Mouse (Mus musculus) large intestine, adult 2 months (tissue): ENCODE results near the gene Rwdd1. TPM values are rescaled to one million over a fixed set of nuclear protein-coding genes. Genes with fewer than 3 reads are reported as not detected.
"Not testable (repeated sequence)": the region's sequence is repeated elsewhere in the genome, so short reads cannot be mapped to it uniquely, and the experiment has no call there.

Experiments
- DNase-seq: peaks from one replicate; pipeline ENCODE4 v3.0.0-alpha.2; 2012; ENCODE audit warnings: low read depth, low spot score
- WGBS: fragments of 180-500 bp; shearing (Covaris S2); methylation state at CpG from one replicate; pipeline ENCODE4 v1.1.7; 2018; 5-methylcytosine and 5-hydroxymethylcytosine counted together
- polyA plus RNA-seq: library from polyadenylated mRNA; depleted of rRNA; stranded (reverse); fragments of >200 nt; gene quantifications from 2 replicates; pipeline ENCODE4 v1.2.3, GENCODE M21; 2012; rRNA removed

The Rwdd1 gene
- polyA plus RNA-seq, result 15.0 and 20.2 TPM in 2 replicates

GRCm38 (mm10) chr10:34019302-34020075, at the start of gene Rwdd1:
TSS of gene Rwdd1 (minus strand) at chr10:34019624.
- DNase-seq, result peak; percentile 67
- under 1% methylated on average over 82 of the region's 82 CpGs for WGBS

- DNase-seq, result no peak
- 43% methylated on average over 3 of the region's 3 CpGs for WGBS
These were observed 47.2 kb upstream of the Rwdd1 start for GRCm38 (mm10) chr10:34066591-34066990.

GRCm38 (mm10) chr10:34053987-34054386, 34.6 kb upstream of the Rwdd1 start:
- 68% methylated on average over 2 of the region's 2 CpGs for WGBS
- DNase-seq, result no peak

- 74% methylated on average over 5 of the region's 5 CpGs for WGBS
- DNase-seq, result no peak
These were observed 24.8 kb upstream of the Rwdd1 start, which contains the start of gene Calhm4 for GRCm38 (mm10) chr10:34044210-34044609. TSS of gene Calhm4 (minus strand) at chr10:34044310.

- no peak for DNase-seq
- 83% methylated on average over 3 of the region's 3 CpGs for WGBS
These were observed 18.0 kb upstream of the Rwdd1 start, which contains the start of gene Trappc3l for GRCm38 (mm10) chr10:34037401-34037800. TSS of gene Trappc3l (plus strand) at chr10:34037597.

GRCm38 (mm10) chr10:34036587-34036986, 17.2 kb upstream of the Rwdd1 start:
- 12% methylated on average over 5 of the region's 5 CpGs for WGBS
- no peak for DNase-seq

- DNase-seq, result no peak
- 18% methylated on average over 22 of the region's 22 CpGs for WGBS
These were observed 14.3 kb upstream of the Rwdd1 start for GRCm38 (mm10) chr10:34033630-34034305.

GRCm38 (mm10) chr10:34030322-34030721, 10.9 kb upstream of the Rwdd1 start:
- 56% methylated on average over 5 of the region's 5 CpGs for WGBS
- no peak for DNase-seq

GRCm38 (mm10) chr10:34018746-34019301, 600 bp downstream of the Rwdd1 start:
- no peak for DNase-seq
- under 1% methylated on average over 21 of the region's 21 CpGs for WGBS

- 88% methylated on average over 2 of the region's 2 CpGs for WGBS
- no peak for DNase-seq
These were observed 6.2 kb downstream of the Rwdd1 start for GRCm38 (mm10) chr10:34013241-34013640.

GRCm38 (mm10) chr10:34012581-34012980, 6.8 kb downstream of the Rwdd1 start:
- no peak for DNase-seq
- WGBS, result 95% methylated on average over 4 of the region's 4 CpGs

- DNase-seq, result no peak
These were observed 21.0 kb downstream of the Rwdd1 start for GRCm38 (mm10) chr10:33998397-33998796.

GRCm38 (mm10) chr10:33996686-33997085, 22.7 kb downstream of the Rwdd1 start:
- WGBS, result 88% methylated on average over 6 of the region's 8 CpGs
- not testable (repeated sequence) for DNase-seq

GRCm38 (mm10) chr10:33986771-33987170, 32.7 kb downstream of the Rwdd1 start:
- DNase-seq, result peak; percentile 56
- 12% methylated on average over 4 of the region's 4 CpGs for WGBS

GRCm38 (mm10) chr10:33974781-33975494, 44.5 kb downstream of the Rwdd1 start:
- WGBS, result 79% methylated on average over 7 of the region's 7 CpGs
- DNase-seq, result no peak

GRCm38 (mm10) chr10:33952509-33952908, 66.9 kb downstream of the Rwdd1 start:
- no peak for DNase-seq
- 90% methylated on average over 3 of the region's 3 CpGs for WGBS

- peak; percentile 62 for DNase-seq
- WGBS, result under 1% methylated on average over 42 of the region's 42 CpGs
These were observed 68.4 kb downstream of the Rwdd1 start, which contains the start of gene Zup1 for GRCm38 (mm10) chr10:33950803-33951583. TSS of gene Zup1 (minus strand) at chr10:33951269.
